ENCODE assay signal across 8 mouse cellular contexts in the genomic region with DNA sequence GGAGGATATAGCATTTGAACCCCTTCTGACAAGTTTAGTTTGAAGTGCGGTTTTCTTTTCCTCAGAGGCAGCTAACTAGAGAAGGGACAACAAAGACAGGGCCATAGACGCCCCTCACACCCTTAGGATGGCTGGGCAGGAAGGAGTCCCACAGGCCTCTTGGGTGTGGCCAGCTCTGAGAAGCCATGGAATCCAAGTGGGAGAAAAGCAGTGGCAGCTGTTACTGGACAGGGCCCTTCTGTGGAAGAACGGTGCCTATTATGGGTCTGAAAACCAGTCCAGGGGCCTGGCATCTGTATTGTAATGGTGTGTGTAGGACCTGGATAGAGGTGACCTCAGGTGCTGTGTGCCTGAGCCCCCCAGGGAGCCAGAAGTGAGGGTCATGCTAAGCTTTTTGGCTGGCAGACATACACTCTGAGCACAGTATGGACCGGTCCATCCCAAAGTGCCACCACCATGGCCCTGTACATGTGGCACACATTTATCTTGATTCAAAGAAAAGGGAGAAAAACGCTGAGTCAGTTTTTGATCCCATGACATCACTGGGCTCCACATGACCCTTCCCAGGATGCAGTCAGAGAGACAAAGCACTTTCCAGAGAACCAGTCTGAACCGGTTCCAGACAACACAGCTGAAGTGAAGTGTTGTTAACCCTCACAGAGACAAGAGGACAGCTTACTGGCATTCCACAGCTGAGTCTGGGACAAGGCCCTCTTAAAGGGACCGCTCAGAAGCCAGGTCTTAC. TPM values are rescaled to one million over a fixed set of nuclear protein-coding genes. Genes with fewer than 3 reads are reported as not detected.
DNase-seq lines count a peak whose midpoint lies in the region; ATAC-seq and TF ChIP-seq lines count a peak whose summit lies in the region.

No protein-coding gene starts in this region.

- peak; percentile 54; the same call in 1 of the 2 replicates for TF ChIP-seq EP300 in heart, postnatal 0 days (IDR thresholded peaks at IDR 0.05; ENCODE audit: low read depth)

- peak; percentile 83 for DNase-seq in NIH3T3 (ENCODE audit: low read depth)
- DNase-seq in embryo, embryonic 11 days = peak; percentile 66
- DNase-seq in heart, postnatal 0 days (ENCODE audit: low spot score) = peak; percentile 96
- peak; percentile 43 to 71 for DNase-seq in kidney, postnatal 4 days
- no peak for DNase-seq in right cerebral cortex, postnatal 36 days (ENCODE audit: low spot score in 2 of 2)
- DNase-seq in right cerebral cortex, postnatal 25 days = no peak
- no peak for DNase-seq in adrenal gland, postnatal 25 days

- H3K9me3 ChIP-seq in heart, postnatal 0 days (replicated peaks; ENCODE audit: control insufficient read depth, low read length) = no peaks in the 10 kb centered on the region
- no peaks in the 10 kb centered on the region for H3K9me3 ChIP-seq in midbrain, embryonic 13.5 days

- H3K27me3 ChIP-seq in heart, postnatal 0 days (ENCODE audit: control insufficient read depth, insufficient read depth, low read length) = no peaks in the 10 kb centered on the region
- no peaks in the 10 kb centered on the region for H3K27me3 ChIP-seq in midbrain, embryonic 13.5 days

- peak; percentile 94 for ATAC-seq in heart, postnatal 0 days (ENCODE audit: insufficient read depth, low read depth)
- peak; percentile 74 for ATAC-seq in midbrain, embryonic 13.5 days

- H3K4me1 ChIP-seq in heart, postnatal 0 days (ENCODE audit: control insufficient read depth, insufficient read depth) = peaks cover 55% of the 10 kb centered on the region
- H3K4me1 ChIP-seq in midbrain, embryonic 13.5 days (replicated peaks) = peaks cover 14% of the 10 kb centered on the region

- WGBS in heart, postnatal 0 days = 30% methylated on average over 7 of the region's 7 CpGs
- WGBS in midbrain, embryonic 13.5 days = 65% methylated on average over 7 of the region's 7 CpGs

- no peak overlapping the region for H3K4me2 ChIP-seq in heart, postnatal 0 days (ENCODE audit: low read depth, low read length)
- no peak overlapping the region for H3K4me2 ChIP-seq in midbrain, embryonic 13.5 days (replicated peaks)

- H3K9ac ChIP-seq in heart, postnatal 0 days (replicated peaks; ENCODE audit: low read depth, low read length) = no peak overlapping the region
- no peak overlapping the region for H3K9ac ChIP-seq in midbrain, embryonic 13.5 days (replicated peaks)

- TF ChIP-seq CTCF in heart, postnatal 0 days (IDR thresholded peaks at IDR 0.05; ENCODE audit: low read depth) = no peak

- peaks cover 13% of the 10 kb centered on the region for H3K36me3 ChIP-seq in heart, postnatal 0 days (replicated peaks; ENCODE audit: control insufficient read depth, insufficient read depth, low read length)
- peaks cover 18% of the 10 kb centered on the region for H3K36me3 ChIP-seq in midbrain, embryonic 13.5 days

- peak overlapping the region; percentile 85 for H3K27ac ChIP-seq in heart, postnatal 0 days (ENCODE audit: low read depth)
- H3K27ac ChIP-seq in midbrain, embryonic 13.5 days = peak overlapping the region; percentile 61

- H3K4me3 ChIP-seq in heart, postnatal 0 days (ENCODE audit: low read depth, low read length) = no peak overlapping the region
- no peak overlapping the region for H3K4me3 ChIP-seq in midbrain, embryonic 13.5 days (replicated peaks)

RNA-seq across cellular contexts. Expression of gene Yjefn3, which starts 33.7 kb away (rescaled TPM):
- 1.2 and 22.3 TPM in 2 replicates for total RNA-seq in heart, postnatal 0 days (2014; rRNA removed; ENCODE audit: low replicate concordance)
- polyA plus RNA-seq in heart, postnatal 0 days (2015; fragmentation: Nextera tagmentation; extraction: Ambion mirVana) = 12.9 and 13.9 TPM in 2 replicates
- polyA plus RNA-seq in midbrain, embryonic 13.5 days (2015; fragmentation: Nextera tagmentation; extraction: Ambion mirVana) = 9.1 and 10.8 TPM in 2 replicates
- 1.7 and 4.5 TPM in 2 replicates for total RNA-seq in adrenal gland, postnatal 25 days (2021)

RNA-seq across cellular contexts. Expression of gene Ndufa13, which starts 33.9 kb away (rescaled TPM):
- 223 and 232 TPM in 2 replicates for total RNA-seq in heart, postnatal 0 days (2014; rRNA removed; ENCODE audit: low replicate concordance)
- polyA plus RNA-seq in heart, postnatal 0 days (2015; fragmentation: Nextera tagmentation; extraction: Ambion mirVana) = 666 and 702 TPM in 2 replicates
- 174 and 181 TPM in 2 replicates for polyA plus RNA-seq in midbrain, embryonic 13.5 days (2015; fragmentation: Nextera tagmentation; extraction: Ambion mirVana)
- total RNA-seq in adrenal gland, postnatal 25 days (2021) = 158 TPM in 2 replicates

RNA-seq across cellular contexts. Expression of gene Tssk6, which starts 34.2 kb away (rescaled TPM):
- 0.11 TPM in 1 of 2 replicates, not detected in the other for total RNA-seq in heart, postnatal 0 days (2014; rRNA removed; ENCODE audit: low replicate concordance)
- polyA plus RNA-seq in heart, postnatal 0 days (2015; fragmentation: Nextera tagmentation; extraction: Ambion mirVana) = 1.1 and 1.2 TPM in 2 replicates
- 3.7 and 4.1 TPM in 2 replicates for polyA plus RNA-seq in midbrain, embryonic 13.5 days (2015; fragmentation: Nextera tagmentation; extraction: Ambion mirVana)
- 0.24 TPM in 1 of 2 replicates, not detected in the other for total RNA-seq in adrenal gland, postnatal 25 days (2021)

RNA-seq across cellular contexts. Expression of gene Cilp2, which starts 48.7 kb away (rescaled TPM):
- 0.23 and 0.43 TPM in 2 replicates for total RNA-seq in heart, postnatal 0 days (2014; rRNA removed; ENCODE audit: low replicate concordance)
- polyA plus RNA-seq in heart, postnatal 0 days (2015; fragmentation: Nextera tagmentation; extraction: Ambion mirVana) = 0.36 and 0.49 TPM in 2 replicates
- polyA plus RNA-seq in midbrain, embryonic 13.5 days (2015; fragmentation: Nextera tagmentation; extraction: Ambion mirVana) = 2.1 TPM in 2 replicates
- not detected in 2 replicates for total RNA-seq in adrenal gland, postnatal 25 days (2021)

RNA-seq across cellular contexts. Expression of gene Gatad2a, which starts 60.0 kb away (rescaled TPM):
- total RNA-seq in heart, postnatal 0 days (2014; rRNA removed; ENCODE audit: low replicate concordance) = 26.9 and 58.8 TPM in 2 replicates
- 17.0 and 18.9 TPM in 2 replicates for polyA plus RNA-seq in heart, postnatal 0 days (2015; fragmentation: Nextera tagmentation; extraction: Ambion mirVana)
- polyA plus RNA-seq in midbrain, embryonic 13.5 days (2015; fragmentation: Nextera tagmentation; extraction: Ambion mirVana) = 26.0 and 27.7 TPM in 2 replicates
- total RNA-seq in adrenal gland, postnatal 25 days (2021) = 95.6 and 104 TPM in 2 replicates

Comparison
In these comparisons a context has a peak if more than half of its experiments do, and no peak if none do; other contexts are left out.
1. DNase-seq: peak in NIH3T3 (single experiment), embryo, embryonic 11 days (single experiment), heart, postnatal 0 days (single experiment) and kidney, postnatal 4 days (2 of 2); none in right cerebral cortex, postnatal 36 days (0 of 2), right cerebral cortex, postnatal 25 days (single experiment) and adrenal gland, postnatal 25 days (single experiment).